Mouse (Mus musculus): Measurements from ENCODE around the gene Sult2b1. TPM values are rescaled to one million over a fixed set of nuclear protein-coding genes. Genes with fewer than 3 reads are reported as not detected.

Gene Sult2b1
- polyA plus RNA-seq, 1 experiment from 2014 or later: 0.30 TPM

- Histone ChIP-seq H3K9ac (ENCODE audit: low read length) (no peak overlapping the region), H3K27ac (replicated peaks in 1 of 2; ENCODE audit: control insufficient read depth in 1 of 2, insufficient read depth in 1 of 2, low read depth in 2 of 2, low read length in 2 of 2) (no peak overlapping the region), H3K9me3 (ENCODE audit: control insufficient read depth, low read length) (no peaks in the 10 kb centered on the region), H3K4me2 (ENCODE audit: low read length) (no peak overlapping the region), H3K36me3 (ENCODE audit: control insufficient read depth, insufficient read depth, low read length) (peaks cover 45% of the 10 kb centered on the region), H3K4me3 (ENCODE audit: control insufficient read depth in 1 of 2, insufficient read depth in 1 of 2, low read depth in 1 of 2, low read length in 2 of 2) (no peak overlapping the region), H3K27me3 (ENCODE audit: control insufficient read depth, insufficient read depth, low read length) (no peaks in the 10 kb centered on the region), H3K4me1 (ENCODE audit: control insufficient read depth in 2 of 2, insufficient read depth in 2 of 2, low read length in 2 of 2) (peaks cover 17 to 38% of the 10 kb centered on the region in 2 experiments)
- no peak for ATAC-seq (ENCODE audit: insufficient number of reproducible peaks, insufficient read depth, low FRiP score, low read depth)
- WGBS: 74% methylated on average over 14 of the region's 14 CpGs
These were observed 74.7 kb downstream of the Sult2b1 start for GRCm38 (mm10) chr7:45709677-45710355.

GRCm38 (mm10) chr7:45709036-45709435 lies 75.4 kb downstream of the Sult2b1 start:
- no peak overlapping the region for H3K27ac ChIP-seq (replicated peaks in 1 of 2; ENCODE audit: control insufficient read depth in 1 of 2, insufficient read depth in 1 of 2, low read depth in 2 of 2, low read length in 2 of 2)
- H3K9me3 ChIP-seq (ENCODE audit: control insufficient read depth, low read length): no peaks in the 10 kb centered on the region
- H3K36me3 ChIP-seq (ENCODE audit: control insufficient read depth, insufficient read depth, low read length): peaks cover 44% of the 10 kb centered on the region
- no peak overlapping the region for H3K4me3 ChIP-seq (ENCODE audit: control insufficient read depth in 1 of 2, insufficient read depth in 1 of 2, low read depth in 1 of 2, low read length in 2 of 2)
- no peak for ATAC-seq (ENCODE audit: insufficient number of reproducible peaks, insufficient read depth, low FRiP score, low read depth)
- H3K4me1 ChIP-seq (ENCODE audit: control insufficient read depth in 2 of 2, insufficient read depth in 2 of 2, low read length in 2 of 2): peaks cover 16 to 32% of the 10 kb centered on the region in 2 experiments
- no peak overlapping the region for H3K4me2 ChIP-seq (ENCODE audit: low read length)
- H3K9ac ChIP-seq (ENCODE audit: low read length): no peak overlapping the region
- WGBS: 42% methylated on average over 6 of the region's 6 CpGs
- no peaks in the 10 kb centered on the region for H3K27me3 ChIP-seq (ENCODE audit: control insufficient read depth, insufficient read depth, low read length)

GRCm38 (mm10) chr7:45708221-45708761 lies 76.2 kb downstream of the Sult2b1 start:
- Histone ChIP-seq H3K27me3 (ENCODE audit: control insufficient read depth, insufficient read depth, low read length) (no peaks in the 10 kb centered on the region), H3K4me2 (ENCODE audit: low read length) (peak overlapping the region; percentile 96), H3K36me3 (ENCODE audit: control insufficient read depth, insufficient read depth, low read length) (peaks cover 38% of the 10 kb centered on the region), H3K27ac (replicated peaks in 1 of 2; ENCODE audit: control insufficient read depth in 1 of 2, insufficient read depth in 1 of 2, low read depth in 2 of 2, low read length in 2 of 2) (no peak overlapping the region), H3K9me3 (ENCODE audit: control insufficient read depth, low read length) (no peaks in the 10 kb centered on the region), H3K9ac (ENCODE audit: low read length) (0 out of 2 replicates have a peak overlapping the region, but pooled peaks have one; percentile 14), H3K4me3 (ENCODE audit: control insufficient read depth in 1 of 2, insufficient read depth in 1 of 2, low read depth in 1 of 2, low read length in 2 of 2) (0 out of 4 replicates have a peak overlapping the region, but pooled peaks of 1 of the 2 experiments have one; percentile 74), H3K4me1 (ENCODE audit: control insufficient read depth in 2 of 2, insufficient read depth in 2 of 2, low read length in 2 of 2) (peaks cover 21 to 38% of the 10 kb centered on the region in 2 experiments)
- WGBS: 46% methylated on average over 13 of the region's 13 CpGs
- ATAC-seq (ENCODE audit: insufficient number of reproducible peaks, insufficient read depth, low FRiP score, low read depth): no peak

GRCm38 (mm10) chr7:45707375-45707967 lies 77.0 kb downstream of the Sult2b1 start:
- under 1% methylated on average over 27 of the region's 27 CpGs for WGBS
- peaks cover 29% of the 10 kb centered on the region for H3K36me3 ChIP-seq (ENCODE audit: control insufficient read depth, insufficient read depth, low read length)
- H3K4me1 ChIP-seq (ENCODE audit: control insufficient read depth in 2 of 2, insufficient read depth in 2 of 2, low read length in 2 of 2): peaks cover 21 to 41% of the 10 kb centered on the region in 2 experiments
- H3K27ac ChIP-seq (replicated peaks in 1 of 2; ENCODE audit: control insufficient read depth in 1 of 2, insufficient read depth in 1 of 2, low read depth in 2 of 2, low read length in 2 of 2): peak overlapping the region; percentile 63 to 93
- H3K9me3 ChIP-seq (ENCODE audit: control insufficient read depth, low read length): no peaks in the 10 kb centered on the region
- H3K9ac ChIP-seq (ENCODE audit: low read length): peak overlapping the region; percentile 55
- H3K27me3 ChIP-seq (ENCODE audit: control insufficient read depth, insufficient read depth, low read length): no peaks in the 10 kb centered on the region
- ATAC-seq (ENCODE audit: insufficient number of reproducible peaks, insufficient read depth, low FRiP score, low read depth): 0 out of 2 replicates have a peak, but pooled peaks have one; percentile 7
- peak overlapping the region; percentile 66 to 74 for H3K4me3 ChIP-seq (ENCODE audit: control insufficient read depth in 1 of 2, insufficient read depth in 1 of 2, low read depth in 1 of 2, low read length in 2 of 2)
- H3K4me2 ChIP-seq (ENCODE audit: low read length): peak overlapping the region; percentile 96

GRCm38 (mm10) chr7:45706721-45707241 lies 77.7 kb downstream of the Sult2b1 start:
- no peaks in the 10 kb centered on the region for H3K9me3 ChIP-seq (ENCODE audit: control insufficient read depth, low read length)
- no peaks in the 10 kb centered on the region for H3K27me3 ChIP-seq (ENCODE audit: control insufficient read depth, insufficient read depth, low read length)
- peaks cover 21 to 41% of the 10 kb centered on the region in 2 experiments for H3K4me1 ChIP-seq (ENCODE audit: control insufficient read depth in 2 of 2, insufficient read depth in 2 of 2, low read length in 2 of 2)
- under 1% methylated on average over 45 of the region's 45 CpGs for WGBS
- peak overlapping the region; percentile 96 for H3K4me2 ChIP-seq (ENCODE audit: low read length)
- H3K27ac ChIP-seq (replicated peaks in 1 of 2; ENCODE audit: control insufficient read depth in 1 of 2, insufficient read depth in 1 of 2, low read depth in 2 of 2, low read length in 2 of 2): peak overlapping the region; percentile 70 to 93
- H3K9ac ChIP-seq (ENCODE audit: low read length): peak overlapping the region; percentile 93
- peak overlapping the region; percentile 66 to 74 for H3K4me3 ChIP-seq (ENCODE audit: control insufficient read depth in 1 of 2, insufficient read depth in 1 of 2, low read depth in 1 of 2, low read length in 2 of 2)
- H3K36me3 ChIP-seq (ENCODE audit: control insufficient read depth, insufficient read depth, low read length): peaks cover 23% of the 10 kb centered on the region
- 0 out of 2 replicates have a peak, but pooled peaks have one; percentile 4 for ATAC-seq (ENCODE audit: insufficient number of reproducible peaks, insufficient read depth, low FRiP score, low read depth)

- Histone ChIP-seq H3K4me3 (ENCODE audit: control insufficient read depth in 1 of 2, insufficient read depth in 1 of 2, low read depth in 1 of 2, low read length in 2 of 2) (peak overlapping the region; percentile 66 to 74), H3K9ac (ENCODE audit: low read length) (peak overlapping the region; percentile 93), H3K4me1 (ENCODE audit: control insufficient read depth in 2 of 2, insufficient read depth in 2 of 2, low read length in 2 of 2) (peaks cover 26 to 41% of the 10 kb centered on the region in 2 experiments), H3K4me2 (ENCODE audit: low read length) (peak overlapping the region; percentile 96), H3K27me3 (ENCODE audit: control insufficient read depth, insufficient read depth, low read length) (no peaks in the 10 kb centered on the region), H3K9me3 (ENCODE audit: control insufficient read depth, low read length) (no peaks in the 10 kb centered on the region), H3K27ac (replicated peaks in 1 of 2; ENCODE audit: control insufficient read depth in 1 of 2, insufficient read depth in 1 of 2, low read depth in 2 of 2, low read length in 2 of 2) (peak overlapping the region; percentile 70 to 93), H3K36me3 (ENCODE audit: control insufficient read depth, insufficient read depth, low read length) (peaks cover 14% of the 10 kb centered on the region)
- WGBS: 0% methylated on average over 7 of the region's 7 CpGs
- peak; percentile 22; the same call in 1 of the 2 replicates for ATAC-seq (ENCODE audit: insufficient number of reproducible peaks, insufficient read depth, low FRiP score, low read depth)
These were observed 78.6 kb downstream of the Sult2b1 start for GRCm38 (mm10) chr7:45705873-45706281.

GRCm38 (mm10) chr7:45705443-45705864 lies 79.0 kb downstream of the Sult2b1 start:
- Histone ChIP-seq H3K36me3 (ENCODE audit: control insufficient read depth, insufficient read depth, low read length) (peaks cover 9% of the 10 kb centered on the region), H3K4me2 (ENCODE audit: low read length) (peak overlapping the region; percentile 96), H3K4me3 (ENCODE audit: control insufficient read depth in 1 of 2, insufficient read depth in 1 of 2, low read depth in 1 of 2, low read length in 2 of 2) (peak overlapping the region; percentile 66 to 74), H3K9me3 (ENCODE audit: control insufficient read depth, low read length) (no peaks in the 10 kb centered on the region), H3K27me3 (ENCODE audit: control insufficient read depth, insufficient read depth, low read length) (peaks cover 1% of the 10 kb centered on the region), H3K9ac (ENCODE audit: low read length) (peak overlapping the region; percentile 93), H3K27ac (replicated peaks in 1 of 2; ENCODE audit: control insufficient read depth in 1 of 2, insufficient read depth in 1 of 2, low read depth in 2 of 2, low read length in 2 of 2) (peak overlapping the region; percentile 70 to 93), H3K4me1 (ENCODE audit: control insufficient read depth in 2 of 2, insufficient read depth in 2 of 2, low read length in 2 of 2) (peaks cover 28 to 43% of the 10 kb centered on the region in 2 experiments)
- no peak for ATAC-seq (ENCODE audit: insufficient number of reproducible peaks, insufficient read depth, low FRiP score, low read depth)
- under 1% methylated on average over 21 of the region's 21 CpGs for whole genome bisulfite sequencing

Measured in heart, embryonic 14.5 days (tissue).